Mouse (Mus musculus) C2C12 (cell line): ENCODE data around the gene Fgf7.

Experiments
- CEBPB ChIP-seq: IDR thresholded peaks from one replicate; pipeline ENCODE4 v1.6.1; 2011; ENCODE audit warnings: low read depth, mild to moderate bottlenecking, control low read depth, moderate library complexity
- CTCF ChIP-seq: IDR thresholded peaks from one replicate; pipeline ENCODE4 v1.5.1; 2011; ENCODE audit not compliant: control insufficient read depth, insufficient read depth, insufficient read length
- FOSL1 ChIP-seq: IDR thresholded peaks from one replicate; pipeline ENCODE4 v1.8.0; 2011; ENCODE audit warnings: mild to moderate bottlenecking, low read length; ENCODE audit not compliant: poor library complexity, insufficient read depth, severe bottlenecking
- MAX ChIP-seq: IDR thresholded peaks from one replicate; pipeline ENCODE4 v1.6.1; 2011; ENCODE audit warnings: mild to moderate bottlenecking, control low read depth
- MYOD1 ChIP-seq: IDR thresholded peaks from one replicate; pipeline ENCODE4 v1.6.1; 2011; ENCODE audit warnings: low read depth; ENCODE audit not compliant: control insufficient read depth, insufficient read length
- MYOG ChIP-seq: IDR thresholded peaks from one replicate; pipeline ENCODE4 v1.6.1; 2011; ENCODE audit not compliant: control insufficient read depth, insufficient read length; ENCODE audit errors: extremely low read depth
- USF1 ChIP-seq: IDR thresholded peaks from one replicate; pipeline ENCODE4 v1.6.1; 2011; ENCODE audit warnings: low read depth, mild to moderate bottlenecking, control low read depth, moderate library complexity

DNA sequence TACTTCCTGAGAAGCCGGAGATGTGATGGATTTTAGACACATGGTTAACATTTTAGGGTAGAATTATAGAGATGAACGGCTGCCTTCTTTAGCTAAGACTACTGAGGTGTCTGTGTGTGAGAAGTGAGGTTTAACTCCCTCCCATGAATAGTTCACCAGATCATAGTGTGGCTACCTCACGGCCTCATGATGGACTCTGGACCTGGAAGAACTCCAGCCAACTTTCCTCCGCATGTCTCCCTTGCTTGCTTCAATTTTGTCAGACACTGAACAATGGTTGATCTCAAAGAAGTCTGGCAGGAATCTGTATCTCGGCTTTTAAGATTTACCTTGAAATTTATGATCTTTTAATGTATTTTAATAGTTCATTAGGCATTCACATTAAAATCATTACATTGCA, 11.2 kb downstream of the Fgf7 start:
- TF ChIP-seq MAX: no peak
- TF ChIP-seq CTCF: no peak
- no peak for TF ChIP-seq USF1
- TF ChIP-seq CEBPB: no peak
- no peak for TF ChIP-seq MYOD1
- no peak for TF ChIP-seq MYOG
- TF ChIP-seq FOSL1: no peak
